Mouse (Mus musculus) mature B cell (primary cell): ENCODE measurements around the gene Zfp617.
"Not testable (repeated sequence)": the region's sequence is repeated elsewhere in the genome, so short reads cannot be mapped to it uniquely, and the experiment has no call there.

Experiments
- in situ Hi-C: fragments of 300-500 bp; cut with MboI; formaldehyde crosslinking; loops from 2 replicates; pipeline ENCODE4 v1.14.3; 2019

Zfp617 gene

GRCm38 (mm10) chr8:71908309-71909261 lies at the start of gene Zfp617, which contains the start of gene Zfp882:
Gene Zfp617 (plus strand): TSS chr8:71908635.
Gene Zfp882 (plus strand): TSS chr8:71908608.
- in situ Hi-C loops: no loop called here

DNA sequence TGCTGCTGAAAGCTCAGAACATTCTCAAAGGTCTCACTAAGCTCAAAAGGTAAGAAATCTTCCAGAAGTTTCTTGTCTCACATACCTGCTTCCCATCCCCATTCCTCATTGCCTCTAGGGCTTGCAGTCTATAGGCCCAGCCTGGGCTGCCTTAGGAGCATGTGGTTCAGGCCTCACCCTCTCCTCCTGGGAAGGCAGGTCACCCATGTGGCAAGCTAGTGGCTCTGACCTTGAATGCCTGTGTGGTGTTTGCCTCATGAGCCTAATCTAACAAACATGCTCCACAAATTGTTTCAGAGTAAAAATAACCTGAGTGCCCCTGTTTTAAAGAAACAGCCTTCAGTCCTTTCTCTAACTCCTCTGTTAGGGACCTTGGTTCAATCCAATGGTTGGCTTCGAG lies 46.9 kb upstream of the Zfp617 start:
- in situ Hi-C loops: not testable (repeated sequence)

- in situ Hi-C loops: not testable (repeated sequence)
These were observed 46.4 kb upstream of the Zfp617 start for GRCm38 (mm10) chr8:71862038-71862437.

GRCm38 (mm10) chr8:71881618-71882274 lies 26.7 kb upstream of the Zfp617 start, which contains the start of gene Zfp709:
Gene Zfp709 (plus strand): TSS chr8:71882019.
- in situ Hi-C loops: no loop called here

DNA sequence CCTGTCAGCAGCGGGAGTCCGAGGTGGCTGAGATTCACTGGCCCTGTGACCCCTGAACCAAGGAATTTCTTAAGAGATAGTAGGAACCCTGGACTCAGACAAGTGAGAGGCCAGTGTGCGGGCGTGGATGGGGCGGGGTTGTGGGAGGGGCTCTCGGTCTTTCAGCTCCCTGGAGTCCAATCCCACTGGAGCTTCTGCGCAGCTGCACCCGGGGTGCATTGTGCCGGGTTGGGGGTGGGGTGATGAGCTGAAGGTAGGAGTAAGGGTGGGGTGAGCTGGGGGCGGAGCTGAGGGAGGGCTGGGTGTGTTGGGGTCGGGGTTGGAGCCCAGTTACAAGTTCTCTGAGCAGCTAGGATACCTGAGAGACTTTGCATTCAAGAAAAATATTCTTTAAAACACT lies 7.8 kb upstream of the Zfp617 start:
- in situ Hi-C loops: not testable (repeated sequence)

GRCm38 (mm10) chr8:71903084-71903483 lies 5.4 kb upstream of the Zfp617 start:
- in situ Hi-C loops: not testable (repeated sequence)

GRCm38 (mm10) chr8:71906809-71907208 lies 1.6 kb upstream of the Zfp617 start:
- in situ Hi-C loops: no loop called here

DNA sequence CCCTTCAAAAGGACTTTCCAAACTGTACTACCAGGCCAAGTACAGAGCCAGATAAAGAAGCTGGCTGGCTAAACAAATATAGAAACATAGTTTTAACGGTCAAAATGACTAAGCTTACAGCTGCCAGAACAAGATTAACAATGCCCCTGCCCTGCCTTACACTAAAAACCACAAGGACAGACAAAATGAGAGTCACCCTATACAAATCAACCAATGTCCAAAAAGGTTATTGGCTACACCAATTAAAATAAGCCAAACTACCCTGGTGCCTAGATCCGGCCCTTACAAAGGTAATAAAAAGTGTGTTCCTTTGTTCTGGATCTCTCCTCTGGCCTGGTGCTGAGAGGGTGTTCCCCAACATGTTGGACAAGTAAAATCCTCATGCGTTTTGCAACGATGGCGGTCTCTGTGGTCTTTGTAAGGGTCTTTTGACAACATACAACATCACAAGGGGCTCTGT lies 607 bp upstream of the Zfp617 start:
- in situ Hi-C loops: no loop called here

GRCm38 (mm10) chr8:71912286-71912685 lies 3.9 kb downstream of the Zfp617 start:
- in situ Hi-C loops: no loop called here

- in situ Hi-C loops: no loop called here
These were observed 14.3 kb downstream of the Zfp617 start for GRCm38 (mm10) chr8:71922567-71923401.

DNA sequence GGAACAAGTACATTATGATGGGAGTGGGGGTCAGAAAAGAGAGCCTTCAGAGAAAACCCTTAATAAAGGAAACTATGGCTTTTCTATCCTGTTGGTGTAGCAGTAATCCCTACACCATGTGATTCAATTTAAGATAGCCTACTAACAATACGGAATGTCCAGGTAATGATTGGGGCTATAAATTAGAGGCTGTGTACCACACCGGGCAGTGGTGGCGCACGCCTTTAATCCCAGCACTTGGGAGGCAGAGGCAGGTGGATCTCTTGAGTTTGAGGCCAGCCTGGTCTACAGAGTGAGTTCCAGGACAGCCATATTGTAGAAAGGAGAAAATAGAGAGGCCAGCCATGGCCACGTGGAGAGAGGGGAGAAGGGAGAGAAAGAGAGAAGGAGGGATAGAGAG lies 17.4 kb downstream of the Zfp617 start:
- in situ Hi-C loops: no loop called here

- in situ Hi-C loops: no loop called here
These were observed 18.1 kb downstream of the Zfp617 start for GRCm38 (mm10) chr8:71926551-71926950.

GRCm38 (mm10) chr8:71927779-71928178 lies 19.3 kb downstream of the Zfp617 start:
- in situ Hi-C loops: no loop called here

- in situ Hi-C loops: not testable (repeated sequence)
These were observed 29.6 kb downstream of the Zfp617 start for GRCm38 (mm10) chr8:71938037-71938436.

- in situ Hi-C loops: no loop called here
These were observed 32.1 kb downstream of the Zfp617 start for GRCm38 (mm10) chr8:71940293-71941208.

DNA sequence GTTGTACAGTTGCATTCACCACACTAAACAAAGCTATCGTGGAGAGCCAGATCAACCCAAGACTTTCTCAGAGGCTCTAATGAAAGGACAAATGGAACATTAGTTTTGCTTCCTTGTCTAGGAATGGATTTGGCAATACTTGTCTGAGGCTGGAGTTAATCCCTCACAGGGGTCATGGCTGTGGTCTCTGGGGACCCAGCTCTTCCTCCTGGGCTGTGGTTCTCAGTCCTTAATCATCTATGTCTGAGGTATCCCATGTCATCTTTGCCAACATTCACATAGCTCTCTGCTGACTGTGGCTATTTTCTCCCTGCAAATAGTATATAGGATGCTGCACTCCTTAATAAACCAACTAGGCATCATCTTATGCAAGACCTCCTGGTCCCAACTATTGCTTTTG lies 33.3 kb downstream of the Zfp617 start:
- in situ Hi-C loops: no loop called here

DNA sequence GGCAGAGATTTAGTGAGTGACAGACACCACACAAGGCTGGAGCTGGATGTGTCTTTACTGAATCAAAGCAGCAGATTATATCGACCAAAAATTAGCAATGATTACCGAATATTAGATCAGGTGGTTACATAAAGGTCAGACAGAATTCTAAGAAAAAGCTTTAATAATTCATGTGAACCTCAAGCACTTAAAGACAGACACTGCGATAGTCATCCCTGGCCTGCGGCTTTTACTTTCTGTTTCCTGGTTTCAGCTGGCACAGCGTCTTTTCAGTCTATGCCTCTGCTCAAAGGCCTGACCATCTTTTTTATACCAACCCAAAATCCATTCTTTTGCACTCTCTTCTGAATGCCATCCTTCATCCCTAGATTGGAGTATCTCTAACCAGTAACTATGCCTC lies 40.2 kb downstream of the Zfp617 start:
- in situ Hi-C loops: no loop called here

- in situ Hi-C loops: no loop called here
These were observed 42.2 kb downstream of the Zfp617 start, which contains the start of gene Zfp961 for GRCm38 (mm10) chr8:71950482-71951221. Gene Zfp961 (plus strand): TSS chr8:71951038.

DNA sequence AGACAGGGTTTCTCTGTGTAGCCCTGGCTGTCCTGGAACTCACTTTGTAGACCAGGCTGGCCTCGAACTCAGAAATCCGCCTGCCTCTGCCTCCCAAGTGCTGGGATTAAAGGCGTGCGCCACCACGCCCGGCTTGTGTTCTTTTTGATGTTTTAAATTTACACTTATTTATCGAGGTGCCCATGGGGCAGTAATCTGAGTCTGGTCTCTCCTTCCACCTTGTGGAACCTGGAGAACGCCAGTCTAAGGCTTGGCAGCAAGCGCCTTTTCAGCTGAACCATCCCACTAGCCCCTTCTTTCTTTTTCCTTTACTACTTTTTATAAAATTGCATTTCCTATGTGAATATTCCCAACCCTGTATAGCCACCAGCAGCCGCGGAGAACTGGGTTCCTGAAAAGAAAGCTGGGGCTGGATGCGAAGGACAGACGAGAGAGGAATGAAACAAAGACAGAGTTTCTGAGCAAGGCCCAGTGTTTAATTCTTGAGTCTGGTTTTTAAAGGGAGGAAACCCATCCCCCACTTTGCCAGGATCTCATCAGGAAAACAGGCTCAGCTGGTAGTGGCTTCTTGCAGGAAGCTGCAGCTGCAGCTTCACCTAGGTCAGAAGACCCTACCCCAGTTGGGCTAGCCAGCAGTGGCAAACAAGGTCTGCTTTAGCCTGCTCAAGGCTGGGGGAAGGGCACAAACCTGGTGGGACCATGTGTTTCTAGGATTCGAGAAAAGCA lies 43.2 kb downstream of the Zfp617 start:
- in situ Hi-C loops: no loop called here
